Mouse (Mus musculus) cerebellum, adult 2 months (tissue): Measurements from ENCODE around the gene Helz2. TPM values are rescaled to one million over a fixed set of nuclear protein-coding genes. Genes with fewer than 3 reads are reported as not detected.
"Not testable (repeated sequence)": the region's sequence is repeated elsewhere in the genome, so short reads cannot be mapped to it uniquely, and the experiment has no call there.

Source experiments
- DNase-seq, 2 experiments: peaks; one replicate each; pipeline ENCODE4 v3.0.0; 2021
- H3K27ac ChIP-seq: fragments of 200-500 bp; 2 replicates; pipeline ENCODE4 v1.5.1; 2012; ENCODE audit warnings: low read length, control low read depth, inconsistent platforms; ENCODE audit not compliant: insufficient read depth
- H3K27me3 ChIP-seq: fragments of 200-500 bp; 2 replicates; pipeline ENCODE4 v1.6.1; 2012; ENCODE audit warnings: inconsistent platforms, mild to moderate bottlenecking, low read length, moderate library complexity; ENCODE audit not compliant: control insufficient read depth, insufficient read depth
- H3K4me1 ChIP-seq: fragments of 200-500 bp; 2 replicates; pipeline ENCODE4 v1.6.1; 2011; ENCODE audit warnings: low read length; ENCODE audit not compliant: control insufficient read depth, insufficient read depth
- H3K4me3 ChIP-seq: fragments of 200-500 bp; replicated peaks from 2 replicates; pipeline ENCODE3; 2011; ENCODE audit warnings: mild to moderate bottlenecking, low read depth, low read length, control low read depth; ENCODE audit not compliant: insufficient read depth
- CTCF ChIP-seq: fragments of 200-500 bp; IDR thresholded peaks from 2 replicates; pipeline ENCODE4 v1.5.1; 2011; ENCODE audit warnings: low read depth, mild to moderate bottlenecking, control low read depth, low read length, moderate library complexity, borderline replicate concordance; ENCODE audit not compliant: insufficient read depth
- POLR2A ChIP-seq: fragments of 200-500 bp; IDR thresholded peaks from 2 replicates; pipeline ENCODE4 v1.6.1; 2011; ENCODE audit warnings: low read length, control low read depth, borderline replicate concordance; ENCODE audit not compliant: insufficient read depth
- WGBS: fragments of 180-500 bp; shearing (Covaris S2); methylation state at CpG from one replicate; pipeline ENCODE4 v1.1.7; 2018; 5-methylcytosine and 5-hydroxymethylcytosine counted together
- polyA plus RNA-seq: library from polyadenylated mRNA; depleted of rRNA; stranded (reverse); fragments of >200 nt; gene quantifications from 2 replicates; pipeline ENCODE4 v1.2.3, GENCODE M21; 2012

Gene Helz2
- polyA plus RNA-seq, 1 experiment, result 2.4 TPM

GRCm38 (mm10) chr2:181206118-181206517 is 35.7 kb downstream of the Helz2 start:
- TF ChIP-seq CTCF, result no peak
- TF ChIP-seq POLR2A, result no peak
- H3K4me1 ChIP-seq, result no peaks in the 10 kb centered on the region
- H3K4me3 ChIP-seq, result no peak overlapping the region
- WGBS, result 70% methylated on average over 9 of the region's 9 CpGs
- no peak for DNase-seq
- no peaks in the 10 kb centered on the region for H3K27me3 ChIP-seq
- H3K27ac ChIP-seq, result no peak overlapping the region

GRCm38 (mm10) chr2:181205678-181206077 is 36.1 kb downstream of the Helz2 start:
- TF ChIP-seq POLR2A (no peak), CTCF (no peak)
- 90% methylated on average over 5 of the region's 5 CpGs for WGBS
- Histone ChIP-seq H3K27ac (no peak overlapping the region), H3K4me1 (no peaks in the 10 kb centered on the region), H3K27me3 (no peaks in the 10 kb centered on the region), H3K4me3 (no peak overlapping the region)
- no peak for DNase-seq

DNA sequence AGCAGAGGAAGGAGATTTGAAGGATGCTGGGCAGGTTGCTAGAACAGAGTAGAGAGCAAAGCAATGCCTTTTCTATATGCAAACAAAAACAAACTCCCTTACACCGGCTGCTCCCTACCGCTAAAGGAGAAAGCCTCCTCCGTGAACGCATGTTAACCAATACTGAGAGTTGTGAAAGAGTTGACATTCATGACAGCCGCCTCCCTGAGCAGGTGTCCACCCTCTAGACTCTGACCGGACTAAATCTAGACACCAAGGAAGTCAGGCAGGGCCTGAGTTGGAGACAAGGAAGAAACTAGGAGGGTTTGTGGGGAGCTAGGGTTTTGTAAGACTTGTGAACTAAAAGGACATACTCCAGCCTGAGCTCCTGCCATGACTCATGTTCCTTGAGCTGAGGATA is 38.9 kb downstream of the Helz2 start:
- no peak overlapping the region for H3K27ac ChIP-seq
- WGBS, result 79% methylated on average over 6 of the region's 6 CpGs
- no peak for DNase-seq
- no peaks in the 10 kb centered on the region for H3K4me1 ChIP-seq
- TF ChIP-seq POLR2A (no peak), CTCF (no peak)
- no peak overlapping the region for H3K4me3 ChIP-seq
- no peaks in the 10 kb centered on the region for H3K27me3 ChIP-seq

- Histone ChIP-seq H3K27ac (no peak within 1 kb of the TSS), H3K4me1 (no peaks in the 10 kb centered on the region), H3K4me3 (no peak within 1 kb of the TSS), H3K27me3 (no peaks in the 10 kb centered on the region)
- 85% methylated on average over 3 of the region's 3 CpGs for WGBS
- TF ChIP-seq POLR2A, result no peak
- TF ChIP-seq CTCF, result no peak
- DNase-seq, result no peak
Observed at GRCm38 (mm10) chr2:181202422-181202821, 39.4 kb downstream of the Helz2 start, which contains the start of gene Ptk6. Ptk6 (minus strand) TSS chr2:181202789.

GRCm38 (mm10) chr2:181201606-181202005 is 40.2 kb downstream of the Helz2 start:
- WGBS, result 74% methylated on average over 3 of the region's 3 CpGs
- TF ChIP-seq CTCF (no peak), POLR2A (no peak)

DNA sequence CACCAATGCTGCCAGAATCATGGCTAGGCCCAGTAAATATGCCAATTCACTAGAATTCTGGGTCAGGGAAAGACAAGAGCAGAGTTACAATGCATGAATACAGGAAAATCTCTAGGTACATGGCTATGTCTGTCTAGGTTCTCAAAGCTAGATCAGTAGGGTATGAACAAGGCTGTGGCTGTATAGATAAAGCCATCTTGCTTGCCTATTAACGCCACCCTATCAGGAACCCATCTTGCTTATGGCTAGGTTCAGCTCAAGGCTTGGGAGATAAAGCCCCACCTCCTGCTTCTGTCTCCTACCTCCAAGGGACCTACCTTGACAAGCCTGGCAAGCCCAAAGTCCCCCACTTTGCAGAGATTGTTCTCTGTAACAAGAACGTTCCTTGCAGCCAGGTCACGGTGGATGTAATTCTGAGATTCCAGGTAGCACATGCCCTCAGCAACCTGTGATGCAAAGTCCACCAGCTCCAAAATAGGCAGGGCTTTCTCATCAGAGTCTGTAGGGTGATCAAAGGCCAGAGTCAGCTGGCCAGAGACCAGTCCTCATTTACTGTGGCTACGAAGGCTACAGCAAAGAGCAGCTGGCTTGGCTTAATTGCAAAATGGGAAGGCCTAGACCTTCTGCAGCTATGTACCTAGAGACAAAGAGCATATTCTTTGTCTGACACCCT is 45.1 kb downstream of the Helz2 start:
- no peaks in the 10 kb centered on the region for H3K4me1 ChIP-seq
- TF ChIP-seq POLR2A, result no peak
- no peak for TF ChIP-seq CTCF
- 85% methylated on average over 4 of the region's 4 CpGs for WGBS

More at GRCm38 (mm10) chr2:181201606-181202005, 40.2 kb downstream of the Helz2 start:
- Histone ChIP-seq H3K27ac (no peak overlapping the region), H3K4me1 (no peaks in the 10 kb centered on the region), H3K27me3 (no peaks in the 10 kb centered on the region), H3K4me3 (no peak overlapping the region)
- DNase-seq, result no peak

GRCm38 (mm10) chr2:181193044-181193443 is 48.8 kb downstream of the Helz2 start:
- DNase-seq, result no peak
- Histone ChIP-seq H3K4me1 (peaks cover 4% of the 10 kb centered on the region; the same call in 1 of the 2 replicates), H3K27me3 (no peaks in the 10 kb centered on the region), H3K4me3 (no peak overlapping the region), H3K27ac (no peak overlapping the region)
- WGBS, result 80% methylated on average over 3 of the region's 3 CpGs
- no peak for TF ChIP-seq POLR2A
- TF ChIP-seq CTCF, result no peak

More for the DNA sequence above, 45.1 kb downstream of the Helz2 start:
- Histone ChIP-seq H3K27me3 (no peaks in the 10 kb centered on the region), H3K27ac (no peak overlapping the region), H3K4me3 (no peak overlapping the region)
- DNase-seq, result no peak

DNA sequence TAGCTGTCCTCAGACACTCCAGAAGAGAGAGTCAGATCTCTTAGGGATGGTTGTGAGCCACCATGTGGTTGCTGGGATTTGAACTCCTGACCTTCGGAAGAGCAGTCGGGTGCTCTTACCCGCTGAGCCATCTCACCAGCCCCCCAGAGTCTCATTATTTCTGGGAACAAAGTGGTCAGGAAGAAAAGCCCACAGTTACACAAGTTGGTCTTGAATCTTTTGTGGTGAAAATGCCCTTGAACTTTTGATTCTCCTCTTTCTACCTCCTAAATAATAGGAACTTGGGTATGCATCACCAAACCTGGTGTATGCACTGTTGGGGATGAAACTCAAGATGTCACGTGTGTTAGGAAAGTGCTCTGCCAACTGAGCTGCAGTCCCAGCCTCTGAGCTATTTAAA is 49.9 kb downstream of the Helz2 start:
- Histone ChIP-seq H3K4me3 (no peak overlapping the region), H3K27ac (no peak overlapping the region), H3K4me1 (peaks cover 4% of the 10 kb centered on the region; the same call in 1 of the 2 replicates), H3K27me3 (no peaks in the 10 kb centered on the region)
- TF ChIP-seq POLR2A, result no peak
- TF ChIP-seq CTCF, result no peak
- WGBS, result 43% methylated on average over 4 of the region's 4 CpGs
- DNase-seq, result no peak

- DNase-seq, H3K27ac ChIP-seq, H3K27me3 ChIP-seq, H3K4me1 ChIP-seq, H3K4me3 ChIP-seq: not testable (repeated sequence)
- WGBS, result 60% methylated on average over 4 of the region's 4 CpGs
Observed at GRCm38 (mm10) chr2:181191385-181191784, 50.4 kb downstream of the Helz2 start.
